Mouse (Mus musculus) midbrain, embryonic 10.5 days (tissue): ENCODE measurements around the gene Olfr1360. TPM values are rescaled to one million over a fixed set of nuclear protein-coding genes. Genes with fewer than 3 reads are reported as not detected.
"Not testable (repeated sequence)": the region's sequence is repeated elsewhere in the genome, so short reads cannot be mapped to it uniquely, and the experiment has no call there.

Source experiments
- DNase-seq: peaks from one replicate; pipeline ENCODE4 v3.0.0-alpha.2; 2017; ENCODE audit warnings: low spot score
- H3K27ac ChIP-seq: fragments of 300-500 bp; sonication (generic); replicated peaks from 2 replicates; pipeline ENCODE4 v1.5.1; 2016; ENCODE audit warnings: mild to moderate bottlenecking
- H3K27me3 ChIP-seq: fragments of 300-500 bp; sonication (generic); 2 replicates; pipeline ENCODE4 v1.6.1; 2016; ENCODE audit warnings: low read depth, mild to moderate bottlenecking; ENCODE audit not compliant: poor library complexity, severe bottlenecking
- H3K36me3 ChIP-seq: fragments of 300-500 bp; sonication (generic); 2 replicates; pipeline ENCODE4 v1.6.1; 2016; ENCODE audit warnings: mild to moderate bottlenecking, moderate library complexity
- H3K4me1 ChIP-seq: fragments of 300-500 bp; sonication (generic); 2 replicates; pipeline ENCODE4 v1.6.1; 2016
- H3K4me3 ChIP-seq: fragments of 300-500 bp; sonication (generic); 2 replicates; pipeline ENCODE4 v1.5.1; 2016; ENCODE audit warnings: mild to moderate bottlenecking, moderate library complexity
- H3K9me3 ChIP-seq: fragments of 300-500 bp; sonication (generic); replicated peaks from 2 replicates; pipeline ENCODE4 v1.6.1; 2016; ENCODE audit warnings: mild to moderate bottlenecking
- WGBS: fragments of 180-500 bp; shearing (Covaris S2); methylation state at CpG from one replicate; pipeline ENCODE4 v1.1.7; 2016; 5-methylcytosine and 5-hydroxymethylcytosine counted together
- polyA plus RNA-seq: library from polyadenylated mRNA; unstranded; fragments of >200 nt; fragmentation: Nextera tagmentation; extraction: Ambion mirVana; gene quantifications from 2 replicates; pipeline ENCODE4 v1.2.1, GENCODE M21; 2016

The Olfr1360 gene
- polyA plus RNA-seq: not detected in 2 replicates

DNA sequence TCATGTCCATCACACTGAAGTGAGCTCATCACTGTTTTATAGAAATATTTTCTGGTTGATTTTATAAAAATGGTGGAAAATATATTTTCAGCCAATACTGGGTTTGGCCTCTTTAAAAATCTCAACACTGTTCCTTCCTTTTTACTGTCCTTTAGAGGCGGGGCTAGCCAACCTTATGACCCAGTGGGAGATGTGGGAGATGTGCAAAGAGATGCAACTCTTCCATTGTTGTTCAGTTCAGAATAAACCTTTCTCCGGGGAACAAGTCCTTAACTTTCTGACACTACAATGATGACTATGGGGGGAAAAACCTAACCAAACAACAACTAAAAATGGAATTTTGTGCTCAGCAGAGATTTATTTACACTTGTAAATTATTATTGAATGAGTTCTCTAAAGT, at the start of gene Olfr1360:
Gene Olfr1360, minus strand, starts transcription at position 101 of the 400 bp plus-strand sequence.
- no peak within 1 kb of the TSS for H3K4me3 ChIP-seq
- H3K36me3 ChIP-seq: no peaks in the 10 kb centered on the region
- DNase-seq: no peak
- no peaks in the 10 kb centered on the region for H3K27me3 ChIP-seq
- no peaks in the 10 kb centered on the region for H3K4me1 ChIP-seq
- no peak within 1 kb of the TSS for H3K27ac ChIP-seq
- 87% methylated on average over 2 of the region's 2 CpGs for WGBS
- H3K9me3 ChIP-seq: no peaks in the 10 kb centered on the region

DNA sequence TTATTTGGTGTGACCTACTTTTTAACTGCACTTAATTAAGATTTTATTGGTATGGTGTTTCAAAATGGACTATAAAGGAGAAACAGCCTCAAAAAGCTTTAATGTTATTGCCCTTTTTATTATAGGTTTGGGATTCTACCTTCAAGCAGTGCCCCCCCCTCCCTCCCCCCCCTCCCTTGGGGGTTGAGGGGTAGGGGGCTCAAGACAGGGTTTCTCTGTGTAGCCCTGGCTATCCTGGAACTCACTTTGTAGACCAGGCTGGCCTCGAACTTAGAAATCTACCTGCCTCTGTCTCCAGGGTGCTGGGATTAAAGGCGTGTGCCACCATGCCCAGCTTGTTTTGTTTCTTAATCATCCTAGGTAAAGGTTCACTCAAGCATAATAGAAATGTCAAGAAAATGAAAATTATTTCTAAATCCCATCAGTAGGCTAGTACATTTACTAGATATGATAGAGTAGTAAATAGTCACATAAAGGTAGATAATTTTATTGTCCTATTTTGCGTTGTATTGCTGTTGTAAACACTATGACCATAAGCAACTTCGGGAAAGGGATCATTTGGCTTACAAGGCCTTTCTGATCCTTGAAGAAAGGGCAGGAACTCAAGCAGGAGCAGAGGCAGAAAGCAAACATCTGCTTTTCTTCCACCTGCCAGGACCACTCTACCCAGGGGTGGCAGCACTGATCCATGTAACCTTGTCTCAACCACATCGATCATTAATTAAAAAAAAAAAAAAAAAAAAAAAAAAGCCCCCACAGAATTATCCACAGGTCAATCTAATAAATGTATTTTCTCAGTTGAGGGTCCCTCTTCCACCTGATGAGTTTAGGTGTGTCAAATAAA, 46.0 kb upstream of the Olfr1360 start:
- Histone ChIP-seq H3K27ac (peak overlapping the region; percentile 97), H3K4me3 (peak overlapping the region; percentile 54), H3K9me3 (no peaks in the 10 kb centered on the region), H3K36me3 (no peaks in the 10 kb centered on the region), H3K27me3 (no peaks in the 10 kb centered on the region), H3K4me1 (peaks cover 54% of the 10 kb centered on the region)
- DNase-seq: peak; percentile 34
- WGBS: 38% methylated on average over 5 of the region's 5 CpGs

DNA sequence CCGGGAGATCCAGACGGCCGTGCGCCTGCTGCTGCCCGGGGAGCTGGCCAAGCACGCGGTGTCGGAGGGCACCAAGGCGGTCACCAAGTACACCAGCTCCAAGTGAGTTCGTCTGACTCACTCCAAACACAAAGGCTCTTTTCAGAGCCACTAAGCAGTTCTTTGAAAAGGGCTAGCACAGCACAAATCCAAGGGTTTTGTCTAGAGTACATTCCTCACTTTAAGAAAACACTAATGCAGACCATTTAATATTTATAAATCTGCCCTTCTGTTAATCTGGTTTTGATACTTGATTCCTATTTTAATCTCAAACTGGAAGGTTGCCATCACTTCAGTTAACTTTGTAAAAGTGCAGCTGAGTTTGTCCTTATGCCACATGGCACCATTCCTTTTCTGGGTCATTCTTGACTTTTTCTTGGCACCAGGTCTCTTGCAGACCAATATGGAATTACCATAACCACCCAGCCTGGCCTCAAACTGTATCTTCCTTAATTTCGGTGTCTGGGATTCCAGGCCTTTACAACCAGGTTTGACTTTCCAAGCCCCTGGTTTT, 45.2 kb upstream of the Olfr1360 start:
- peak; percentile 40 for DNase-seq
- WGBS: 2% methylated on average over 11 of the region's 11 CpGs
- Histone ChIP-seq H3K27me3 (no peaks in the 10 kb centered on the region), H3K4me1 (peaks cover 48% of the 10 kb centered on the region), H3K9me3 (no peaks in the 10 kb centered on the region), H3K27ac (peak overlapping the region; percentile 97), H3K4me3 (peak overlapping the region; percentile 54), H3K36me3 (no peaks in the 10 kb centered on the region)

DNA sequence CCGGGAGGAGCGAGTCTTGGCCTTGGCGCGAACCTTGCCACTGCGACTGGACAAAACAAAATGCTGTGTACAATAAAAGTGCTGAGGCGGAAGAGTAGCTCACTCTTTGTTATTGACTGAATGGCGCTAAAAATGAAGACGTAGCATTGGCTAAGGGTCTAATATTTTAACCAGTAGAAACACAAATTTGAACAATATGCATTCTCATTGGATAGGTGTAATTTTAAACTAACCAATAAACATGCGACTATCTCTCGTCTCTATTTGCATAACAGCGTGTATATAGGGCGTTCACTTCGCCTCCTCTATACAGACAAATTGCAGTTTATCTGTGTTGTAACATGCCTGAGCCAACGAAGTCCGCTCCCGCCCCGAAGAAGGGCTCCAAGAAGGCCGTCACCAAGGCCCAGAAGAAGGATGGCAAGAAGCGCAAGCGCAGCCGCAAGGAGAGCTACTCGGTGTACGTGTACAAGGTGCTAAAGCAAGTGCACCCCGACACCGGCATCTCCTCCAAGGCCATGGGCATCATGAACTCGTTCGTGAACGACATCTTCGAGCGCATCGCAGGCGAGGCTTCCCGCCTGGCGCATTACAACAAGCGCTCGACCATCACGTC, 44.7 kb upstream of the Olfr1360 start, which contains the start of gene Hist1h2bm:
Gene Hist1h2bm, plus strand, starts transcription at position 288 of the 616 bp plus-strand sequence.
- H3K9me3 ChIP-seq, H3K27me3 ChIP-seq, H3K36me3 ChIP-seq: not testable (repeated sequence)
- Histone ChIP-seq H3K4me3 (peak within 1 kb of the TSS; percentile 54), H3K4me1 (peaks cover 43% of the 10 kb centered on the region), H3K27ac (peak within 1 kb of the TSS; percentile 97)
- under 1% methylated on average over 37 of the region's 37 CpGs for WGBS
- DNase-seq: peak; percentile 79

DNA sequence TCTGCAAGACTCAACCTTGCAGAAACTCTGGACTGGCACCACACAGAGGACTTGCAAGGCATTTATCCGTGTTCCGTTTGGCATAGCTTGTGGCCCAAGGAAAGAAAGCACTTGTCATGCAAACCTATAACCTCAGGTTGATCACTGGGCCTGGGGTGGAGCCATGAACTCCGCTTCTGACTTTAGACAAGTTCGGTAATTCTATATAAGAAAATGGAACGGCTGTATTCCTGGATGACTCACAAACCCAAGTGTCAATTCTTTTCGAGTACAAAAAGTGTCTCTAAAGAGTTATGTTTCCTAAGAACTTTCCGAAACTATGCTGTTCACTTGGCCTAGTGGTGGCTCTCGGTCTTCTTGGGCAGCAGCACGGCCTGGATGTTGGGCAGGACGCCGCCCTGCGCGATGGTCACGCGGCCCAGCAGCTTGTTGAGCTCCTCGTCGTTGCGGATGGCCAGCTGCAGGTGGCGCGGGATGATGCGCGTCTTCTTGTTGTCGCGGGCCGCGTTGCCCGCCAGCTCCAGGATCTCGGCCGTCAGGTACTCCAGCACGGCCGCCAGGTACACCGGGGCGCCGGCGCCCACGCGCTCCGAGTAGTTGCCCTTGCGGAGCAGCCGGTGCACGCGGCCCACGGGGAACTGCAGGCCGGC, 44.0 kb upstream of the Olfr1360 start:
- peaks cover 38% of the 10 kb centered on the region for H3K4me1 ChIP-seq

DNA sequence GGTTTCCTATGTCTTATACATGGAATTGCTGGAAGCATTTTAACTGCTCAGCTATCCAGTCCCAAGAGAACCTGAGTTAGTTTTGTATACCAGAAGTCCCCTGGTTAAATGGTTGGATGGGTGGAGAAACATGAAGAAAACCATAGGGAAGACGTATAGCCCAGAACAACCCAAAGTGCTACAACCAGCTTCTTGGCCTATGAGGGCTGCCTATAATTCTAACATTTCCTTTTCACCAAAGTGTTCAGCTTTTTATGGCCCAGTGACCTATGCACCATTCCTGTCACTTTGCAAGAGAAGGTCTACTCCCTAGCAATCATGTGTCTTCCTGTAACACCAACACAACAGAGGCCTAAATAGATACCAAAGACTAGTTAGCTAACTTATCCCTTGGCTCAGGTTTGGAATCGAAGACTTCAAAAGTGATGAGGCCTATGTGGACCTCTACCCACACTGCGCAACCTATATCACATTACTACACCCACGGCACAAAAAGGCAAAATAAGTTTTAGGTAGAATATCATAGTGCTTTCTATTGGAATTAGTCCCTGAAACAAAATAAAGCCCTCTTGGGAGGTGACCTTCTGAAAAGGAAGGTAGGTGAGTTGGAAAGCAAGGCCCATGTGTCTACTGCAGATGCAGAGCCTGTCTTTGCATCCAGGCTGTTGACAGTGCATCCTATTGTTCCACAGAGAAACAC, 41.3 kb upstream of the Olfr1360 start:
- no peaks in the 10 kb centered on the region for H3K36me3 ChIP-seq
- WGBS: 55% methylated on average over 4 of the region's 4 CpGs
- peak; percentile 37 for DNase-seq

More for the DNA sequence above, 44.0 kb upstream of the Olfr1360 start:
- peak; percentile 54 for DNase-seq
- H3K9me3 ChIP-seq, H3K36me3 ChIP-seq, H3K27me3 ChIP-seq: not testable (repeated sequence)
- WGBS: 2% methylated on average over 26 of the region's 44 CpGs
- peak overlapping the region; percentile 97 for H3K27ac ChIP-seq
- peak overlapping the region; percentile 54 for H3K4me3 ChIP-seq

DNA sequence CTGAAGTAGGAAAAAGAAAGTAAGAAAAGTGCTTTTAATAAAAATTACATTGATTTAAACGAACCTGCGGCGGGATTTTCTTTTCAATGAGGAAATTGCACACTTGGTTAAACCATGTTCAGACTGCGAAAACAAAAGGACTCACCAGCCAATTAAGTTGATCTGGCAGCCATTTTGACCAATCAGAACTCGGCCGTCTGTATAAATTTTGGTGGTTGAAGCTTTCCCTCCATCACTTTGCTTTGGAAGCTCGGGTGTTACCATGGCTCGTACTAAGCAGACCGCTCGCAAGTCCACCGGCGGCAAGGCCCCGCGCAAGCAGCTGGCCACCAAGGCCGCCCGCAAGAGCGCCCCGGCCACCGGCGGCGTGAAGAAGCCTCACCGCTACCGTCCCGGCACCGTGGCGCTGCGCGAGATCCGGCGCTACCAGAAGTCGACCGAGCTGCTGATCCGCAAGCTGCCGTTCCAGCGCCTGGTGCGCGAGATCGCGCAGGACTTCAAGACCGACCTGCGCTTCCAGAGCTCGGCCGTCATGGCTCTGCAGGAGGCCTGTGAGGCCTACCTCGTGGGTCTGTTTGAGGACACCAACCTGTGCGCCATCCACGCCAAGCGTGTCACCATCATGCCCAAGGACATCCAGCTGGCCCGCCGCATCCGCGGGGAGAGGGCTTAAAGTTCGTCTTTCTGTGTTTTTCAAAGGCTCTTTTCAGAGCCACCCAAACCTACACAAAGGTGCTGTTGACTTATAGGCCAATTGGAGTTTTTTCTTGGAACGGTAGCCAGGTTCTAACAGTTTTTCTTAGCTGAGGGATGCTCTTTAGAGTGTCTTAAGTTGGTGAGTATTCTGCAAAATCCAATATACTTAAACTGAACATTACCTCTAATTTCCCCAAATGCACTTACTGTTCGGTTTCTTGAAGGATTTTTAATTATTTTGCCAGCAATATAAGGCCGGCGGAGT, 40.5 kb upstream of the Olfr1360 start, which contains the start of gene Hist1h3h:
Gene Hist1h3h, plus strand, starts transcription at position 263 of the 961 bp plus-strand sequence.
- H3K27me3 ChIP-seq, H3K9me3 ChIP-seq, H3K36me3 ChIP-seq: not testable (repeated sequence)
- DNase-seq: peak; percentile 87
- Histone ChIP-seq H3K4me1 (peaks cover 42% of the 10 kb centered on the region), H3K4me3 (peak within 1 kb of the TSS; percentile 57), H3K27ac (peak within 1 kb of the TSS; percentile 94)
- WGBS: 1% methylated on average over 29 of the region's 56 CpGs

More for the DNA sequence above, 41.3 kb upstream of the Olfr1360 start:
- peak overlapping the region; percentile 56 for H3K4me3 ChIP-seq
- peak overlapping the region; percentile 87 for H3K27ac ChIP-seq
- H3K27me3 ChIP-seq: no peaks in the 10 kb centered on the region
- no peaks in the 10 kb centered on the region for H3K9me3 ChIP-seq
- peaks cover 47% of the 10 kb centered on the region for H3K4me1 ChIP-seq

DNA sequence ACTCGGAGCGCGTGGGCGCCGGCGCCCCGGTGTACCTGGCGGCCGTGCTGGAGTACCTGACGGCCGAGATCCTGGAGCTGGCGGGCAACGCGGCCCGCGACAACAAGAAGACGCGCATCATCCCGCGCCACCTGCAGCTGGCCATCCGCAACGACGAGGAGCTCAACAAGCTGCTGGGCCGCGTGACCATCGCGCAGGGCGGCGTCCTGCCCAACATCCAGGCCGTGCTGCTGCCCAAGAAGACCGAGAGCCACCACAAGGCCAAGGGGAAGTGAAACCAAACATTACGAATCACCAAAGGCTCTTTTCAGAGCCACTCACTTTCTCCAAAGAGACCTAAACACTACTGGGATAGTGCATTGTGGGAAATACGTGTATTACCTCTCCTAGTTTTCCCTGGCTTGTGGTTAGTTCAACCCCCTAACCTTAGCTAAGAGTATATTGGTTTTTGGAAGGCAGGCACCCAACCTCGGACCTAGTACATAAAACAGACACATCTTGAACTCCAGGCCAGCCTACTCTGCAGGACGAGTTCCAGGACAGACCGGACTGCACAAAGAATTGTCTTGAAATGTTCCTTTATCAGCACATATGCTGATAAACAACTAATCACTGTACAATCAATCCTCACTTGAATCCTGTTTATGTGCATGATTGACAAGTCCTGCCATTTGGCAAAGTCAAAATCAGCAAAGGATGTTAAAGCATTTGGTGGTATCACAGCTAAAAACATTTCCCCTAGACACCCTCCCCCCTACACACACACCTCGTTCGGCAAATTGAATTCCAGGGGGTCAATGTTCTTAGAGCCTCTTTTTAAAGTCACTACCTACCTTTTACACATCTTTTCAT, 39.6 kb upstream of the Olfr1360 start:
- under 1% methylated on average over 15 of the region's 38 CpGs for WGBS
- H3K9me3 ChIP-seq, H3K36me3 ChIP-seq, H3K27me3 ChIP-seq: not testable (repeated sequence)
- peak; percentile 58 for DNase-seq
- peak overlapping the region; percentile 94 for H3K27ac ChIP-seq
- H3K4me3 ChIP-seq: peak overlapping the region; percentile 57
- peaks cover 39% of the 10 kb centered on the region for H3K4me1 ChIP-seq

DNA sequence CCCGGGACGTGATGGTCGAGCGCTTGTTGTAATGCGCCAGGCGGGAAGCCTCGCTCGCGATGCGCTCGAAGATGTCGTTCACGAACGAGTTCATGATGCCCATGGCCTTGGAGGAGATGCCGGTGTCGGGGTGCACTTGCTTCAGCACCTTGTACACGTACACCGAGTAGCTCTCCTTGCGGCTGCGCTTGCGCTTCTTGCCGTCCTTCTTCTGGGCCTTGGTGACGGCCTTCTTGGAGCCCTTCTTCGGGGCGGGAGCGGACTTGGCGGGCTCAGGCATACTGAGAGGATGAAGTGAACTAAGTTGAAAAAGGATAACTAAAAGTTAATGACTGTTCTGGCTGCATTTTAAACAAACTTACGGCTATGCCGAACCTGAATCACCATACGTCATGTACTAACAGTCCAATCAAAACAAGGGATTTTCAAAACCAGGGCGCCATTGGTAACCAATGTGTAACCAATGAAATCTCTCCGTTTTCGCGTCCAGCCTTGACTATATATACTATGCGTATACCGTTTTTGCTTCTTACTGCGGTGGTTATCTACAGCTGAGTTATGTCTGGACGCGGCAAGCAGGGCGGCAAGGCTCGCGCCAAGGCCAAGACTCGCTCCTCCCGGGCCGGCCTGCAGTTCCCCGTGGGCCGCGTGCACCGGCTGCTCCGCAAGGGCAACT, 38.8 kb upstream of the Olfr1360 start, which contains the start of the genes Hist1h2bl and Hist1h2ai:
Gene Hist1h2bl, minus strand, starts transcription at position 280 of the 676 bp plus-strand sequence.
Gene Hist1h2ai, plus strand, starts transcription at position 559 of the 676 bp plus-strand sequence.
- peak within 1 kb of the TSS; percentile 57 for H3K4me3 ChIP-seq
- WGBS: under 1% methylated on average over 37 of the region's 50 CpGs
- not testable (repeated sequence) for H3K36me3 ChIP-seq, H3K27me3 ChIP-seq, H3K9me3 ChIP-seq
- peak within 1 kb of the TSS; percentile 94 for H3K27ac ChIP-seq
- H3K4me1 ChIP-seq: peaks cover 41% of the 10 kb centered on the region
- peak; percentile 82 for DNase-seq
